Mouse (Mus musculus) gastrocnemius, adult 2 months (tissue): ENCODE measurements around the gene Ppfia4. TPM values are rescaled to one million over a fixed set of nuclear protein-coding genes. Genes with fewer than 3 reads are reported as not detected.

ENCODE experiments used
- DNase-seq: peaks from one replicate; pipeline ENCODE4 v3.0.0; 2022
- H3K27ac ChIP-seq: fragments of 200-600 bp; 2 replicates; pipeline ENCODE4 v1.8.1; 2022; ENCODE audit warnings: mild to moderate bottlenecking
- H3K4me3 ChIP-seq: fragments of 200-600 bp; 2 replicates; pipeline ENCODE4 v1.8.1; 2022; ENCODE audit warnings: mild to moderate bottlenecking, moderate library complexity
- CTCF ChIP-seq: fragments of 200-600 bp; IDR thresholded peaks from 2 replicates; pipeline ENCODE4 v1.8.1; 2022; ENCODE audit warnings: antibody characterized with exemption, mild to moderate bottlenecking, moderate library complexity
- intact Hi-C: fragments of 180-260 bp; cut with DNase I; formaldehyde crosslinking; loops from one replicate; pipeline ENCODE4 v1.15.1; 2025
- total RNA-seq, 2 experiments: library from RNA; stranded (reverse); gene quantifications; 2 replicates each; pipeline ENCODE4 v1.2.3; 2021

The Ppfia4 gene
- total RNA-seq, 2 experiments from 2014 or later, result 0.42 to 0.46 TPM

DNA sequence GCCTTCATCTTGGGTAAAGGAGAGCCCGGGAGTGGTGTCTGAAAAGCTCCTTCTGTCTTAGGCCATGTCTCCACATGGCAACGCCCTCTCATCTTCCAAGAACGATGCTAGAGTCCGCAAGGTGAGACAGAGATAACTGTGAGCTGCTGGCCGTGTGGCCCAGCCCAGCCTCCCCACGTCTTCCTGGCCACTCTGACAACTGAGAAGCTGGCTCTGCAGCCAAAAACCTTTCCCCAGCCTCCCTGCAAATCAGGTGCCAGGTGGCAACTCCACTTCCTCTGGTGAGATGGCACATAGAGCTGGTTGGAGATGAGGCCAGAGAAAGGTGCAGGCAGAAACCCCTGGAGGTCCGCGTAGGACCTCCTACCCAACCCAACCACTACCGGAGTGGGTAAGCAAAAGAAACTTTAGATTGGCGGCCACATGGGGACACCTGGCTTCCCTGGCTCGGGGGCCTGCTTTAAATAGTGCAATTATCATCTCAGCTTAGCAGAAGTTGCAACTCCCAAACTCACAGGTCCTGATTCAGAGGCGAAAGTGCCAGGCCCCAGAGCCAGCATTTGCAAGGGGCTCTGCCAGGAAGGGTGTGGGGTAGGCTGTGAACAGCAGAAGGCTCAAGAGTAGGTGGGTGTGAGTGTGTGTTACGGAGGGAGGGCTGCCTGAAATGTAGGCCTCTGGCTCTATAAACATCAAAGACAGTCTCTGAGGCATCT is 2.6 kb upstream of the Ppfia4 start:
- H3K4me3 ChIP-seq, result no peak overlapping the region
- intact Hi-C loops, result no loop called here
- no peak for TF ChIP-seq CTCF
- DNase-seq, result no peak
- 0 out of 2 replicates have a peak overlapping the region, but pooled peaks have one; percentile 6 for H3K27ac ChIP-seq

DNA sequence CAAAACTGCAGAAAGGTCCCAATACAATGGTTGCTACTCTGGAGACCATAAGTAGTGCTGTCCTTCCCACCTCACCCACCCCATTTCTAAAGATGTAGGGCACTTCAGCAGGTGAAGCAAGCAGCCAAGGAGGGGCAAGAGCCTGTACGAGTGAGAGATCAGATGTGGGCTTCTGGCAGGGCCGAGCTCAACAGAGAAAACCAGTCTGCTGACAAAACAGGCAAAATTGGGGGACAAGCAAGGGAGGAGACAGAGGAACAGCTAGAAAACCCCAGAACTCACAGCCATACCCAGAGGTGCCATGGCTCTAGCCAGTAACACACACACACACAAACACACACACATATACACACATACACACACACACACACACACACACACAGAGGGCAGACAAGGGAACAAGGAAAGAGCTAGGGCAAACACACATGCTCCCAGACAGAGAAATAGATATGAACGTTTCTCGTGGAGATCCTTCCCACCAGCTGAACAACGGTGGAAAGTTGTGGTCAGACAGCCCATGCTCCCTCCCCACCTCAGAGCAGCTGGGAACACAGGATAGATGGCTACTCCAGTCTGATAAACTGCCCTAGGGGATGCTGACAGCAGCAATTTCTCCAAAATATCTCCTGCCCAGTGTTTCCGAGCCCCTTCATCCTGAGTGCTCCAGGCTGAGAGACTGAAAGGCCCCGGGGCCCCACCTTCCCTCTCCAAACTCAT is 1.5 kb upstream of the Ppfia4 start:
- H3K27ac ChIP-seq, result peak overlapping the region; percentile 81; the same call in 1 of the 2 replicates
- H3K4me3 ChIP-seq, result no peak overlapping the region
- intact Hi-C loops, result loop anchor here (5.0 kb wide), 2 partner anchors 212 to 272 kb away; no protein-coding TSS in a partner anchor
- no peak for DNase-seq
- TF ChIP-seq CTCF, result no peak

DNA sequence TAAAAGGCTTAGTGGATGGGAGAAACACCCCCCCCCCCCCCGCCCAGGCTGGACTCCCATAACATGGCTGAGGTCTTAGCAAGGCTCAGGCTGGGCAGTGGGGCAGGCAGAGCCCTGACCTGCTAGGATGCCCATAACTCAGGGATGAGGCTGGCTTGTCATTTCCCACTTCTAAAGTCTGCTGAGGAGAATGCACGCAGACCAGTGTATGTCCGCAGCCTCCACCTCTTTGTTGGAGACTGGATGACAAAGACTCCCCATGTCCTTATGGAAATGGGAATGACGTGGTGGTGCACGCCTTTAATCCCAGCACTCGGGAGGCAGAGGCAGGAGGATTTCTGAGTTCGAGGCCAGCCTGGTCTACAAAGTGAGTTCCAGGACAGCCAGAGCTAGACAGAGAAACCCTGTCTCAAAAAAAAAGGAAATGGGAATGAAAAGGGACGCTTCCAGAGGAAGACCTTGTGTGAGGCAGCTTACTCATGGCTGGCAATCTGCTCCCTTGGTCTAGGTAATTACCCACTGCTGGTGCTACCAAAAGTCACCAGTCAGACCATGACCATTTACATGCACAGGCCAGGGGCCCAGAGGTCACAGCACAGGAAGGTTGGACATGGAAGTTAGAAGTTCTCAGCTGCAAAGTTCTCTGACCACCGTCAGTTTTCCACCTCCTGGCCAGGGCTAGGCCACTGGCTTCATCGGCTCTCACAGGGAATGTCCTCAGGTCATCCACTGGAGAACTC is 813 bp upstream of the Ppfia4 start:
- H3K4me3 ChIP-seq, result no peak overlapping the region
- peak overlapping the region; percentile 81; the same call in 1 of the 2 replicates for H3K27ac ChIP-seq
- intact Hi-C loops, result loop anchor here (5.0 kb wide), 2 partner anchors 211 to 271 kb away; no protein-coding TSS in a partner anchor
- DNase-seq, result no peak
- TF ChIP-seq CTCF, result no peak

DNA sequence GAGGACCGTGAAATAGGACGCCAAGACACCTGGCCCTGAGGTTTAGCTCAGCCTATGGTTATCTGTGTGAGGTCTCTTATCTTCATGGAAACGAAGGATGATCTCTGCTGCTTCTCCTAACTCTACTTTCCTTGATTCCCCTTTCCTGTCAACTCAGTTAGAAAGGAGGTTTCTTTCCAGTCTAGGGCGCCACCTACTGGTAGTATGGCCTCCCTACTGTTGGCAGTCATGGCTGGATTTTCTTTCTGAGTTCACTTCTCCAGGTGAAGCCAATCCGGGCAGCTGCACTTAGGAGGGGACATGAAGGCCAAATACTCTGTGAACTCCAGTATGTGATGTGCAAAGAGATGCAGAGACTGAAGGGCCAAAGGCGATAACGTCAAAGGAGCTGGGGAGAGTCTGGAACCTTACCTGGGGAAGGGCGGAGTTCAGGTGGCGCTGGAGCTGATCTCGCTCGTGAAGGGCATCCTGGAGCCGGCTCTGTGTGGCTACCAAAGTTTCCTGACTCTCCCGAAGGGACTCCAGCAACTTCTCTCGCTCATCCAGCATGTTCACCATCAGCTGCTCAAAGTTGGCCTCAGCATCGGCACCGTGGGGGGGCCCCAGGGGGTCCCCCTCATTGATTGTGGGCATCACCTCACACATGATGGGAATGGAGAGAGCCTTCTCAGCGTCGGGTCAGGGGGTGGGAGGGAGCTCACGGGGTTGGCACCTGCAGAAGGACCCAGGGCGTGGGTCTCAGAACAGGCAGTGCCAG is 671 bp downstream of the Ppfia4 start:
- intact Hi-C loops, result loop anchor here (1.0 to 5.0 kb wide), 4 partner anchors 135 to 270 kb away; no protein-coding TSS in a partner anchor
- peak; percentile 81 for DNase-seq
- TF ChIP-seq CTCF, result peak; percentile 95
- peak overlapping the region; percentile 60 for H3K4me3 ChIP-seq
- peak overlapping the region; percentile 81 for H3K27ac ChIP-seq

DNA sequence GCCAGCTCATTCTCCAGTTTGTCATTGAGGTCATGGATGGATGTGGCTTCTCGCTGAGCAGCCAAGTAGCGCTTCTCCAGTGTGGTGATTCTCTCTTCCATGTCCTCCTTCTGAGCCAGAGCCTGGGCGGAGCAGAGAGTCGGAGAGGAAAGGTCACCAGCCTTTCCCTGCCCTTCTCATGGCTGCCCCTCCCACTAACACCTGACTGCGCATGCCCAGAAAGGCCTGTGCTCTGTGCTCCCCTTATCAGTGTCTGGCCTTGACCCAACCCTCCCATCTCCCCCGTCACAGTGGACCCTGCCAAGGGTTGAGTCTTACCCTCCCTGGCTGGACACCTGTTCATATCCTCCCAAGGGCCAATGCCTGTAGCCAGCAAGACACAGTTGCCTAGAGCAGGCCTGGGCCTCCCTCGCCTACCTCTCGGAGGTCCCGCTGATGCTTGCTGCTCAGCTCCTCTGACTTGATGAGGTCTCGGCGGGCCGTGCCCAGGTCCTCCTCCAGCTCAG is 5.8 kb downstream of the Ppfia4 start:
- TF ChIP-seq CTCF, result no peak
- H3K4me3 ChIP-seq, result no peak overlapping the region
- intact Hi-C loops, result no loop called here

DNA sequence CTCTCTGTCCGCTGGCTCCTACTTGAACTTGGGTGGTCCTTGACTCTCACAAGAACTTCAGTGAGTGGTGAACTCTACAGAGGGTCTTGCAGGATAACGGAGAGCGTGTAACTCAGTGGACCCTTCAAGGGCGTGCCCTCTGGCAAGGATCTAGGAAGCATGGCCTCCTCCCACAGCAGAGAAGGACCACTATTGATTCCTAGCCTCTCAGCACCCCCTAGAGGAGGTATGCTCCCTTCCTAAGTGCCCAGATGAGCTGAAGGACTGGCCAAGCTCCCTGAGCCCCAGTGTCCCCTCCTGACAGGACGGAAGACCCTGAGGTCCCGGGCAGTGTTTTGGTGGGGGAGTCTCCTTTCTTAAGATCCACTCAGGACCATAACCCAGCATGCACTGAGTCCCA is 10.1 kb downstream of the Ppfia4 start:
- peak; percentile 80 for TF ChIP-seq CTCF
- peak; percentile 64 for DNase-seq
- intact Hi-C loops, result loop anchor here (1.0 to 5.0 kb wide), 3 partner anchors 80 to 172 kb away; no protein-coding TSS in a partner anchor

More for the DNA sequence above, 5.8 kb downstream of the Ppfia4 start:
- H3K27ac ChIP-seq, result no peak overlapping the region
- DNase-seq, result peak; percentile 19

DNA sequence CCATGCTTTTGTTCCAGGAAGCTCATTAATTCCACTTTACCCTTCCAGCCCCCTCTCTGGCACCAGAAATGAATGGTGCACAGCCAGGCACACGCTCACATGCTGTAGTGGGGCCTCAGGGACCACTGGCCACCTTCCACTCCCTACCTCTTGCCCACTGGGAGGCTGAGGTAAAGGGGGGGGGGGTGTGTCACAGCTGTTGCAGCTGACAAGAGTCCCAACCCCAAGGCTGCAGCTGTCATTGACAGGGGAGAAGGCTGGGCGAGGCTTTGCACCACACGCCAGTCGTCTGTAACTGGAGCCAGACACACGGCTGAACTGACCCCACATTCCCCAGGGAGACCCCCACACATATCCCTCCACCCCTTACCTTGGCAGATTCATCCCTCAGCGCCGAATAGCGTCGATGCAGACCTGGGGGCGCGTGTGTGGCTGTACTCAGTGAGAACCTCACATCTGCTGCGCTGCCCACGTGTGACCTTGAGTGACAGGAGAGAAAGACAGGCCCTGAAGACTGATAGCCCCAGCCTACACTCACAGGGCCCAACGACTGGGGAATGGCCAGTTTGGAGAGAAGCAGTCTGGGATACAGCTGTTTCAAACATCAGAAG is 11.9 kb downstream of the Ppfia4 start:
- TF ChIP-seq CTCF, result no peak
- intact Hi-C loops, result loop anchor here (5.0 kb wide), 1 partner anchor 78 kb away; no protein-coding TSS in a partner anchor
- no peak overlapping the region for H3K4me3 ChIP-seq
- no peak overlapping the region for H3K27ac ChIP-seq
- DNase-seq, result no peak

More for the DNA sequence above, 10.1 kb downstream of the Ppfia4 start:
- H3K4me3 ChIP-seq, result no peak overlapping the region
- H3K27ac ChIP-seq, result no peak overlapping the region

DNA sequence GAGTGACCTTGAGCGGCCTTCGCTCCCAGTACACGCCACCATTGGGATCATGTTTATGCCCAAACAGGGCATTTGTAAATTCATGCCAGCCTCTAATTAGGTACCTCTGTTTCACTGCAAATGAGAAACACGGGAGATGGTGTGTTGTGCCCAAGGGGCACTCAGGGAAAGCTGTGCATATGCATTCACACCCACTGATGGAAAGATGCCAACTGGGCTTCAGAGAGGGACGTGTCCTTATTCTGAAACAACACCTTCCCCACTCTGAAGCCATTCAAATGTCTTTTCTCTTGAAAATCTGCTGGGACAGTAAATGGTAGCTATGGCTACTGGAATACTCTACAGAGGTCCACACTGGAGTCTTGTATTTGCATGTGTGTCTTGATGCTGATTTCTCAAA is 14.5 kb downstream of the Ppfia4 start:
- DNase-seq, result no peak
- intact Hi-C loops, result no loop called here
- H3K27ac ChIP-seq, result no peak overlapping the region
- no peak for TF ChIP-seq CTCF
- H3K4me3 ChIP-seq, result no peak overlapping the region

DNA sequence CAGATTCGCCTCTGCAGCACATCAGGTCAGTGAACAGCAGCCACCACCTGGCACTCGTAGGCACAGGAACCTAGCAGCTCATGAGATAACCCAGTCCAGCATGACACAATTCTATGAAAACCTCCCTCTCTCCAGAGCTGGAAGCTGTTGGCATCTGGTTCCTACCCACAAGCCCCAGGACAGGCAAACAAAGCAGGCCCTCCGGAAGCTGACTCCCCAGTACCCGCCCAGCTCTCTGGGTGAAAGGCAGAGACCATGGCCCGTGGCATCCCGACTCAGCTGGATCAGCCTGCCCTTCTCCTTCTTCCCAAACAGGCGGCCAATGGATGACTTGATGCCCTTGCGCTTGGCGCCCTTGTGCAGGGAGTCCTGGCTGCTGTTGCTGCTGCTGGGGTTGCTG is 16.4 kb downstream of the Ppfia4 start:
- no peak for TF ChIP-seq CTCF
- no peak overlapping the region for H3K27ac ChIP-seq
- no peak for DNase-seq
- intact Hi-C loops, result no loop called here
- no peak overlapping the region for H3K4me3 ChIP-seq

DNA sequence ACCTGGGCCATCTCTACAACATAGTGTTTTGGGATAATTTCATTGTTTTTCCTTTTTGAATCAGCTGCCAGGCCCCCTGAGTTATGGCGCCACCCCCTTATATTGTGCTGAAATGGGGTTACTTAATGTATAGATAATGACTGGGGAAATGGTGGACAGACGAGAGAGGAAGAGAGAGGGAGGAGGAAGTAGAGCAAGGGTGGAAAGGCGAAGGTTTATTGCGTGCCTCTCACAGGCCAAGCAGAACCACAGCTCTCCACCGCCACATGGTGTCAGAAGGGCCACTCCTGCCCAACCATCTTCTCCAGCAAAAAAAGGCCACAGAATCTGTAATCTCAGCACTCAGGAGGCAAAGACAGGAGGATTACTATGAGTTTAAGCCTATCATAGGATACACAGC is 17.5 kb downstream of the Ppfia4 start:
- no peak for TF ChIP-seq CTCF
- intact Hi-C loops, result no loop called here
- Histone ChIP-seq H3K4me3 (no peak overlapping the region), H3K27ac (no peak overlapping the region)
- no peak for DNase-seq

GRCm38 (mm10) chr1:134311760-134312159 is 21.0 kb downstream of the Ppfia4 start:
- no peak for DNase-seq
- intact Hi-C loops, result no loop called here
- TF ChIP-seq CTCF, result no peak
- no peak overlapping the region for H3K27ac ChIP-seq
- no peak overlapping the region for H3K4me3 ChIP-seq
